Mouse (Mus musculus) frontal cortex, adult (tissue): ENCODE data around the gene Mib2.

Experiments used
- ATAC-seq: cut with Nextera tagmentation; 2 replicates; pipeline ENCODE4 v1.9.2; 2017; ENCODE audit warnings: mild to moderate bottlenecking, moderate library complexity, mixed read lengths; ENCODE audit not compliant: low TSS enrichment

The Mib2 gene

DNA sequence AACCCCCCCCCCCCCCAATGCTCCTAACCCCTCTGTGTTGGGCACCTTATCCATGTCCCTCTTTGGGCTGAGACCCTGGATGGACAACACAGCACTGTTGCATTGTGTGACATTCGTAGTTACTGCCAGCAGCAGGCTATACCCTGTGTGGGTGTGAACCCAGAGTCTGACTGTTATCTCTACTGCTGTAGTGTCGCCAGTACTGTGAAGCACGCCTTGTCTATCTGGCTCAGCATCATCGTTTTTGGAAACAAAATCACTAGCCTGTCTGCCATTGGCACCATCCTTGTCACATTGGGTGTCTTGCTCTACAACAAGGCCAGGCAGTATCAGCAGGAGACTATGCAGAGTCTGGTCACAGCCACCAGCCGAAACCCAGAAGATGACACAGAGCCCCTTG is 50.7 kb downstream of the Mib2 start:
- ATAC-seq, result no peak

DNA sequence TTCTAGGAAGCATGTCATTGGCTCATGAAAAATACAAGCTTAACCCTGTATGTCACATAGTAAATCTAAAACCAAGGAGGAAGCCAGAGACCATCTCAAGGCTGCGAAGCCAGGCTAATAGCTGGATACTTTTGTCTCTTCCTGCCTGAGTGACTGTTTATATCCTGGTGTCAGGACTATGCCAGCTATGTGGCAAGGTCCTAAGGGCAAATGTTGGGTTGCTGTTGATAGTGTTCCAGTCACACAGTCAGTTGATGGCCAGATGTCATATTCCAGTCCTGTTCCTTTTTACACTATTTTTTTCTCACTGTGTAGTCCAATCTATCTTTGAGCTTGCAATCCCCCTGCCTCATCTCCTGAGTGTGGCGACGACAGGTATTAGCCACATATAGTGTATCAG is 55.7 kb downstream of the Mib2 start:
- no peak for ATAC-seq

DNA sequence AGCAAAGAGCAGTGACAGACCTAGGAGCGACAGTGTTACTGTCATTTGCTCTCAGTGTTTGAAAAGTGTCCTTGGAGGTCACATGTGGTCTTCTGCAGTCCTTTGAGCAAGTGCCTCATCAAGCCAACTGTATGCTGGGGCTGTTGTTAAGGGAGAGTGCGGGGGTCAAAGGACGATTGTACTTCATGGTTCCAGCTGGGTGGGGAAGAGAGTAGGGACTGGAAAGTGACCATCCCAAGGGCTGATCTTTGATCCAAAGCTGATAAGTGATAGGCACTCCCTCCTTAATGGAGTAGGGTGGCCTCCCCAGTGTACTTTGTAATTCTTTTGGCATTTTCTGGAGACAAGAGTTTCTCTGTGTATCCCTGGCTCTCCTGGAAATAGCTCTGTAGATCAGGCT is 57.1 kb downstream of the Mib2 start:
- ATAC-seq, result no peak

DNA sequence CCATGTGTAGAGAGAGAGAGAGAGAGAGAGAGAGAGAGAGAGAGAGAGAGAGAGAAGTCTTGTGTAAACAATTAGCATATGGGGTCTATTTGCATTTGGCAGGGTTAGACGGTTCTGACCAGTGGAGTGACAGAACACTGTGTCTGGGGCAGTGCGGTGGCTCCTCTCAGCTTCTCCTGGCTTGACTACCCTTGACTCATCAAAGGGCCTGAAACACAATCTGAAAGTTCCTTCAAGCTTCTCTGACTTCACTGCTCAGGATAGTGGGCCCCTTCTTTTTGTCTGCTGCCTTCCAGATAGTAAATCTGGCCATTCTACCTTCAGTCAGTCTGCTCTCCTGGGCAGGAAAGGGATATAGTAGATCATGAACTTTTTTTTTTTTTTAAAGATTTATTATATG is 62.2 kb downstream of the Mib2 start:
- ATAC-seq, result no peak

DNA sequence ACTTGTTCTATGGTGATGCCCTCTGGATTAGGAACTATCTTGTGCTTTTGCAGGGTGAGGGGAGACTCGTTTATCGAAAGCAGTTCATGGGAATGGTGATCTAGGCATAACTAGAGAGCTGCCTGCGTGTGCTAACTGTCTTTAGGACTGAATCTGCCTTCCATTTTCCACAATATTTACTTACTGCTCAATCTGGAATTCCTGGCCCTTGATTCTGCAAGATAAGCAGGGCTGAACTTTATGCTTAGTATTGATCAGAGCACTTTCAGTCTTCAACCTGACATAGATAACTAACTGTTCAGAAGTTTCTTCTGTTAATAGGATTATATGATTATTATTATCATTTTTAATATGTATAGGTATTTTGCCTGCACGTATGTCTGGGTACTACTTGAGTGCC is 63.9 kb downstream of the Mib2 start:
- ATAC-seq, result no peak
